ENCODE assay signal across 19 mouse cellular contexts in the genomic region with DNA sequence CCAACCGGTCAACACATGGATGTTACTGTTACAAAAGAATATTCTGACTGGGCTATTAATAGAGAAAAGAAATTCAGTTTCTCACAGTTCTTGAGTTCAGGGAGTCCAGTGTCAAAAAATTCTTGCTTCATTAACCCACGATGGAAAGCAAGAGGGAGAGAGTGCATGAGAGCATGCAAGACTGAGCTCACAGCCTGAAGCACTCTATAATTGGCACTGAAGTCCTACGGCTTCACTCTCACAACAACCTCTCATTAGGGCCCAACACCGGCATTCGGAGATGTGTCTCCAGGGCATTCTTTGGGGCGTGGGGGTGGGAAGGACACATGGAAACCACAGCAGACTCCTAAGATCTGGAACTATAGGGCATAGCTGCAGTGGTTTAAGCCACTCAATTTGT. TPM values are rescaled to one million over a fixed set of nuclear protein-coding genes. Genes with fewer than 3 reads are reported as not detected.
DNase-seq lines count a peak whose midpoint lies in the region; ATAC-seq lines count a peak whose summit lies in the region.
"Had no signal": no experiment of that assay in that cellular context is flagged by ENCODE, and none has a peak within 500 bp of the region (broad histone marks: within the 10 kb centered on the region; RNA-seq: fewer than 3 reads in every experiment).

No protein-coding gene starts in this region.

- no peaks in the 10 kb centered on the region for H3K9me3 ChIP-seq in embryonic facial prominence, embryonic 12.5 days
- no peaks in the 10 kb centered on the region for H3K9me3 ChIP-seq in embryonic facial prominence, embryonic 10.5 days
- H3K9me3 ChIP-seq in heart, embryonic 16.5 days (replicated peaks; ENCODE audit: control insufficient read depth, low read length): no peaks in the 10 kb centered on the region
- H3K9me3 ChIP-seq in forebrain, embryonic 16.5 days (ENCODE audit: control insufficient read depth, low read length): no peaks in the 10 kb centered on the region
- H3K9me3 ChIP-seq: hindbrain, embryonic 10.5 days; limb, embryonic 10.5 days; liver, embryonic 12.5 days; lung, embryonic 15.5 days; stomach, embryonic 15.5 days had no signal

- no peak for DNase-seq in embryonic facial prominence, embryonic 10.5 days (ENCODE audit: low spot score)
- DNase-seq in heart, adult 18-20 months: no peak
- DNase-seq in Muller cell, postnatal 12 days (ENCODE audit: inconsistent ontology term): peak; percentile 90
- no peak for DNase-seq in left cerebral cortex, adult 11 months (ENCODE audit: low spot score)
- DNase-seq: adrenal gland, postnatal 25 days; cerebellum, postnatal 25 days; kidney, postnatal 4 days; right cerebral cortex, adult 18-20 months; spleen, adult 18-20 months had no signal

- no peaks in the 10 kb centered on the region for H3K27me3 ChIP-seq in embryonic facial prominence, embryonic 12.5 days
- H3K27me3 ChIP-seq in embryonic facial prominence, embryonic 10.5 days (replicated peaks; ENCODE audit: low read depth, poor library complexity, severe bottlenecking): no peaks in the 10 kb centered on the region
- H3K27me3 ChIP-seq in heart, embryonic 16.5 days (ENCODE audit: control insufficient read depth, insufficient read depth, low read length): no peaks in the 10 kb centered on the region
- no peaks in the 10 kb centered on the region for H3K27me3 ChIP-seq in forebrain, embryonic 16.5 days (replicated peaks; ENCODE audit: control insufficient read depth, insufficient read depth, low read length)
- H3K27me3 ChIP-seq: liver, embryonic 12.5 days; lung, embryonic 15.5 days; stomach, embryonic 15.5 days had no signal

- peak; percentile 52; the same call in 1 of the 2 replicates for ATAC-seq in embryonic facial prominence, embryonic 12.5 days (ENCODE audit: insufficient number of reproducible peaks, insufficient read depth, low FRiP score, low TSS enrichment)
- ATAC-seq in heart, embryonic 16.5 days (replicated peaks; ENCODE audit: extremely low read depth, insufficient read depth, low FRiP score): no peak
- peak; percentile 58 for ATAC-seq in forebrain, embryonic 16.5 days
- no peak for ATAC-seq in granulocyte monocyte progenitor cell, adult 5-6 weeks (replicated peaks; ENCODE audit: poor library complexity, severe bottlenecking)
- ATAC-seq: liver, embryonic 12.5 days had no signal

- H3K36me3 ChIP-seq in embryonic facial prominence, embryonic 12.5 days: no peaks in the 10 kb centered on the region
- no peaks in the 10 kb centered on the region for H3K36me3 ChIP-seq in embryonic facial prominence, embryonic 10.5 days (replicated peaks)
- no peaks in the 10 kb centered on the region for H3K36me3 ChIP-seq in heart, embryonic 16.5 days (ENCODE audit: control insufficient read depth, insufficient read depth)
- no peaks in the 10 kb centered on the region for H3K36me3 ChIP-seq in forebrain, embryonic 16.5 days (ENCODE audit: control insufficient read depth, insufficient read depth)
- H3K36me3 ChIP-seq: hindbrain, embryonic 10.5 days; limb, embryonic 10.5 days; liver, embryonic 12.5 days; lung, embryonic 15.5 days; stomach, embryonic 15.5 days had no signal

- no peak overlapping the region for H3K27ac ChIP-seq in embryonic facial prominence, embryonic 12.5 days
- H3K27ac ChIP-seq in embryonic facial prominence, embryonic 10.5 days (replicated peaks): no peak overlapping the region
- H3K27ac ChIP-seq in heart, embryonic 16.5 days (ENCODE audit: low read length): peak overlapping the region; percentile 56; the same call in 1 of the 2 replicates
- H3K27ac ChIP-seq in forebrain, embryonic 16.5 days (ENCODE audit: low read length): no peak overlapping the region
- H3K27ac ChIP-seq: hindbrain, embryonic 10.5 days; limb, embryonic 10.5 days; liver, embryonic 12.5 days; lung, embryonic 15.5 days; stomach, embryonic 15.5 days had no signal

- H3K9ac ChIP-seq in embryonic facial prominence, embryonic 12.5 days: no peak overlapping the region
- no peak overlapping the region for H3K9ac ChIP-seq in heart, embryonic 16.5 days (ENCODE audit: low read length)
- H3K9ac ChIP-seq in forebrain, embryonic 16.5 days (replicated peaks; ENCODE audit: low read depth, low read length): no peak overlapping the region
- H3K9ac ChIP-seq: liver, embryonic 12.5 days; lung, embryonic 15.5 days; stomach, embryonic 15.5 days had no signal

- no peak overlapping the region for H3K4me2 ChIP-seq in embryonic facial prominence, embryonic 12.5 days (replicated peaks)
- H3K4me2 ChIP-seq in heart, embryonic 16.5 days (ENCODE audit: low read depth, low read length): no peak overlapping the region
- H3K4me2 ChIP-seq in forebrain, embryonic 16.5 days (ENCODE audit: low read length): no peak overlapping the region
- H3K4me2 ChIP-seq: liver, embryonic 12.5 days; lung, embryonic 15.5 days; stomach, embryonic 15.5 days had no signal

- 44% methylated on average over 6 of the region's 6 CpGs for WGBS in embryonic facial prominence, embryonic 12.5 days
- WGBS in embryonic facial prominence, embryonic 10.5 days: 51% methylated on average over 6 of the region's 6 CpGs
- WGBS in heart, embryonic 16.5 days: 61% methylated on average over 6 of the region's 6 CpGs
- 22% methylated on average over 6 of the region's 6 CpGs for WGBS in forebrain, embryonic 16.5 days

- no peaks in the 10 kb centered on the region for H3K4me1 ChIP-seq in embryonic facial prominence, embryonic 12.5 days
- peaks cover 12% of the 10 kb centered on the region; the same call in 1 of the 2 replicates for H3K4me1 ChIP-seq in embryonic facial prominence, embryonic 10.5 days
- H3K4me1 ChIP-seq in heart, embryonic 16.5 days (ENCODE audit: control insufficient read depth, insufficient read depth, low read length): peaks cover 42% of the 10 kb centered on the region
- H3K4me1 ChIP-seq in forebrain, embryonic 16.5 days (replicated peaks; ENCODE audit: control insufficient read depth, insufficient read depth, low read length): peaks cover 22% of the 10 kb centered on the region
- H3K4me1 ChIP-seq: liver, embryonic 12.5 days had no signal

- H3K4me3 ChIP-seq in embryonic facial prominence, embryonic 12.5 days: no peak overlapping the region
- H3K4me3 ChIP-seq in embryonic facial prominence, embryonic 10.5 days: no peak overlapping the region
- no peak overlapping the region for H3K4me3 ChIP-seq in heart, embryonic 16.5 days (ENCODE audit: low read length)
- no peak overlapping the region for H3K4me3 ChIP-seq in forebrain, embryonic 16.5 days (replicated peaks; ENCODE audit: low read length)
- H3K4me3 ChIP-seq: hindbrain, embryonic 10.5 days; limb, embryonic 10.5 days; liver, embryonic 12.5 days; lung, embryonic 15.5 days; myocyte; stomach, embryonic 15.5 days had no signal

RNA-seq across cellular contexts. Expression of a gene that starts 12.5 kb away (rescaled TPM):
- polyA plus RNA-seq in embryonic facial prominence, embryonic 12.5 days (2016; fragmentation: Nextera tagmentation; extraction: Ambion mirVana): 32.8 and 35.6 TPM in 2 replicates
- 11.3 and 11.7 TPM in 2 replicates for polyA plus RNA-seq in embryonic facial prominence, embryonic 10.5 days (2016; fragmentation: Nextera tagmentation; extraction: Ambion mirVana)
- polyA plus RNA-seq in heart, embryonic 16.5 days (2015; fragmentation: Nextera tagmentation; extraction: Ambion mirVana): 434 and 446 TPM in 2 replicates
- 100 to 1,000 TPM; 672 to 774 TPM for total RNA-seq in heart, adult 18-20 months (2021)
- polyA plus RNA-seq in forebrain, embryonic 16.5 days (2015; fragmentation: Nextera tagmentation; extraction: Ambion mirVana): 45.1 and 53.9 TPM in 2 replicates
- 20.2 and 25.5 TPM in 2 replicates for total RNA-seq in granulocyte monocyte progenitor cell, adult 5-6 weeks (2014; fragmentation: Nextera tagmentation)
- total RNA-seq in granulocyte monocyte progenitor cell, adult 5-6 weeks (2017): 55.3 and 60.4 TPM in 2 replicates

Comparison
In these comparisons a context has a peak if more than half of its experiments do, and no peak if none do; other contexts are left out.
1. ATAC-seq: peak in embryonic facial prominence, embryonic 12.5 days (single experiment) and forebrain, embryonic 16.5 days (single experiment); none in heart, embryonic 16.5 days (single experiment) and granulocyte monocyte progenitor cell, adult 5-6 weeks (single experiment).